Mouse (Mus musculus): ENCODE data around the gene Cfap65. TPM values are rescaled to one million over a fixed set of nuclear protein-coding genes. Genes with fewer than 3 reads are reported as not detected.

Gene Cfap65
- total and polyA plus RNA-seq, 3 experiments, result not detected

Other genes with a start within 250 kb of the Cfap65 start
- not detected in 2 replicates for gene Cyp27a1, start 222.0 kb downstream of the Cfap65 start, total RNA-seq (2012; rRNA removed)
- not detected for gene Cyp27a1, start 222.0 kb downstream of the Cfap65 start, polyA plus RNA-seq (2012; ENCODE audit: insufficient read depth in 1 of 2, insufficient read length in 2 of 2, low read depth in 1 of 2, low replicate concordance in 2 of 2, missing spikeins in 1 of 2)
- gene Prkag3, start 186.4 kb downstream of the Cfap65 start, total RNA-seq (2012; rRNA removed), result not detected in 2 replicates
- gene Prkag3, start 186.4 kb downstream of the Cfap65 start, polyA plus RNA-seq (2012; ENCODE audit: insufficient read depth in 1 of 2, insufficient read length in 2 of 2, low read depth in 1 of 2, low replicate concordance in 2 of 2, missing spikeins in 1 of 2), result under 1 TPM in 1 of 2 experiments, not detected in 1; 0.03 TPM
- gene Wnt6, start 163.7 kb downstream of the Cfap65 start, total RNA-seq (2012; rRNA removed), result 0.20 TPM in 1 of 2 replicates, not detected in the other
- gene Wnt6, start 163.7 kb downstream of the Cfap65 start, polyA plus RNA-seq (2012; ENCODE audit: insufficient read depth in 1 of 2, insufficient read length in 2 of 2, low read depth in 1 of 2, low replicate concordance in 2 of 2, missing spikeins in 1 of 2), result not detected
- not detected in 2 replicates for gene Wnt10a, start 144.1 kb downstream of the Cfap65 start, total RNA-seq (2012; rRNA removed)
- not detected for gene Wnt10a, start 144.1 kb downstream of the Cfap65 start, polyA plus RNA-seq (2012; ENCODE audit: insufficient read depth in 1 of 2, insufficient read length in 2 of 2, low read depth in 1 of 2, low replicate concordance in 2 of 2, missing spikeins in 1 of 2)
- gene Cdk5r2, start 80.7 kb downstream of the Cfap65 start, total RNA-seq (2012; rRNA removed), result not detected in 2 replicates
- gene Cdk5r2, start 80.7 kb downstream of the Cfap65 start, polyA plus RNA-seq (2012; ENCODE audit: insufficient read depth in 1 of 2, insufficient read length in 2 of 2, low read depth in 1 of 2, low replicate concordance in 2 of 2, missing spikeins in 1 of 2), result not detected
- gene Fev, start 50.2 kb downstream of the Cfap65 start, total RNA-seq (2012; rRNA removed), result not detected in 2 replicates
- gene Fev, start 50.2 kb downstream of the Cfap65 start, polyA plus RNA-seq (2012; ENCODE audit: insufficient read depth in 1 of 2, insufficient read length in 2 of 2, low read depth in 1 of 2, low replicate concordance in 2 of 2, missing spikeins in 1 of 2), result not detected
- gene Cryba2, start 42.5 kb downstream of the Cfap65 start, total RNA-seq (2012; rRNA removed), result not detected in 2 replicates
- not detected for gene Cryba2, start 42.5 kb downstream of the Cfap65 start, polyA plus RNA-seq (2012; ENCODE audit: insufficient read depth in 1 of 2, insufficient read length in 2 of 2, low read depth in 1 of 2, low replicate concordance in 2 of 2, missing spikeins in 1 of 2)
- gene Ihh, start 16.1 kb upstream of the Cfap65 start, total RNA-seq (2012; rRNA removed), result 0.04 TPM in 1 of 2 replicates, not detected in the other
- under 1 TPM in 1 of 2 experiments, not detected in 1; 0.07 TPM for gene Ihh, start 16.1 kb upstream of the Cfap65 start, polyA plus RNA-seq (2012; ENCODE audit: insufficient read depth in 1 of 2, insufficient read length in 2 of 2, low read depth in 1 of 2, low replicate concordance in 2 of 2, missing spikeins in 1 of 2)
- gene Nhej1, start 189.6 kb upstream of the Cfap65 start, total RNA-seq (2012; rRNA removed), result 1.7 and 2.1 TPM in 2 replicates
- 1 to 10 TPM in 1 of 2 experiments, not detected in 1; 5.2 TPM for gene Nhej1, start 189.6 kb upstream of the Cfap65 start, polyA plus RNA-seq (2012; ENCODE audit: insufficient read depth in 1 of 2, insufficient read length in 2 of 2, low read depth in 1 of 2, low replicate concordance in 2 of 2, missing spikeins in 1 of 2)
- gene Slc23a3, start 198.3 kb upstream of the Cfap65 start, total RNA-seq (2012; rRNA removed), result 0.08 TPM in 1 of 2 replicates, not detected in the other
- under 1 TPM in 1 of 2 experiments, not detected in 1; 0.15 TPM for gene Slc23a3, start 198.3 kb upstream of the Cfap65 start, polyA plus RNA-seq (2012; ENCODE audit: insufficient read depth in 1 of 2, insufficient read length in 2 of 2, low read depth in 1 of 2, low replicate concordance in 2 of 2, missing spikeins in 1 of 2)
- gene Cnppd1, start 207.1 kb upstream of the Cfap65 start, total RNA-seq (2012; rRNA removed), result 46.4 and 54.4 TPM in 2 replicates
- gene Cnppd1, start 207.1 kb upstream of the Cfap65 start, polyA plus RNA-seq (2012; ENCODE audit: insufficient read depth in 1 of 2, insufficient read length in 2 of 2, low read depth in 1 of 2, low replicate concordance in 2 of 2, missing spikeins in 1 of 2), result 100 to 1,000 TPM in 1 of 2 experiments, 10 to 100 TPM in 1; 70.1 to 314 TPM
- gene Retreg2, start 207.2 kb upstream of the Cfap65 start, total RNA-seq (2012; rRNA removed), result 37.1 and 38.1 TPM in 2 replicates
- gene Retreg2, start 207.2 kb upstream of the Cfap65 start, polyA plus RNA-seq (2012; ENCODE audit: insufficient read depth in 1 of 2, insufficient read length in 2 of 2, low read depth in 1 of 2, low replicate concordance in 2 of 2, missing spikeins in 1 of 2), result 10 to 100 TPM in 1 of 2 experiments, not detected in 1; 59.2 TPM
- gene Zfand2b, start 233.0 kb upstream of the Cfap65 start, total RNA-seq (2012; rRNA removed), result 14.4 and 15.0 TPM in 2 replicates
- gene Zfand2b, start 233.0 kb upstream of the Cfap65 start, polyA plus RNA-seq (2012; ENCODE audit: insufficient read depth in 1 of 2, insufficient read length in 2 of 2, low read depth in 1 of 2, low replicate concordance in 2 of 2, missing spikeins in 1 of 2), result 10 to 100 TPM in 1 of 2 experiments, not detected in 1; 18.3 TPM
- 79.2 and 84.4 TPM in 2 replicates for gene Abcb6, start 244.8 kb upstream of the Cfap65 start, total RNA-seq (2012; rRNA removed)
- gene Abcb6, start 244.8 kb upstream of the Cfap65 start, polyA plus RNA-seq (2012; ENCODE audit: insufficient read depth in 1 of 2, insufficient read length in 2 of 2, low read depth in 1 of 2, low replicate concordance in 2 of 2, missing spikeins in 1 of 2), result 10 to 100 TPM in 1 of 2 experiments, not detected in 1; 73.5 TPM

Data from MEL (cell line).